Mouse (Mus musculus) liver, postnatal 0 days (tissue): ENCODE results near the gene Lrrfip1.

Source experiments
- CTCF ChIP-seq: sonication (generic); IDR thresholded peaks from 2 replicates; pipeline ENCODE4 v1.5.1; 2016; ENCODE audit warnings: antibody characterized with exemption, low read depth
- EP300 ChIP-seq: IDR thresholded peaks from 2 replicates; pipeline ENCODE4 v1.6.1; 2016; ENCODE audit warnings: antibody characterized with exemption, low read depth, mild to moderate bottlenecking

DNA sequence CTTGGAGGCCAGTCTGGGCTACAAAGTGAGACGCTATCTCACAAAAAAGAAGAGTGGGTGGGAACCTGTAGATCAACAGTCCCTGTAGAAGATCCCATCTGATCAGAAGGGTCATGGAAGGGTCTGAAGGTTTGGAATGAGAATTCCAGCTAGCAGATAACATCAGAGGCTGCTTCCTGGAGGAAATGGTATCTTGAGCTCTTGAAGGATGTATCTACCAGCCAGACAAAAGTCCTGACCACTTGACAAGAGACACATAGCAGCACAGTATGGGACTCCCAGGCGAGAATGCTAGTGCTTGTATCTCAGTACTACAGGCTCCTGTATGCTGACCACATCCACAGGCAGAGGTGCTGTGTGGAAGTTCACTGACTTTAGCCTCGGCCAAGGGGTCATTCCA lies 2.6 kb downstream of the Lrrfip1 start:
- TF ChIP-seq CTCF (no peak), EP300 (no peak)
